Mouse (Mus musculus): ENCODE measurements at regions not wholly inside any gene's neighbourhood (a gene's known extent, or its start where the extent isn't known, plus 50 kb on each side); places are given as distances from the start of the nearest gene placed in this dataset.
A peak's percentile ranks its signal among the peaks of the same experiment; 100 is the strongest.

DNA sequence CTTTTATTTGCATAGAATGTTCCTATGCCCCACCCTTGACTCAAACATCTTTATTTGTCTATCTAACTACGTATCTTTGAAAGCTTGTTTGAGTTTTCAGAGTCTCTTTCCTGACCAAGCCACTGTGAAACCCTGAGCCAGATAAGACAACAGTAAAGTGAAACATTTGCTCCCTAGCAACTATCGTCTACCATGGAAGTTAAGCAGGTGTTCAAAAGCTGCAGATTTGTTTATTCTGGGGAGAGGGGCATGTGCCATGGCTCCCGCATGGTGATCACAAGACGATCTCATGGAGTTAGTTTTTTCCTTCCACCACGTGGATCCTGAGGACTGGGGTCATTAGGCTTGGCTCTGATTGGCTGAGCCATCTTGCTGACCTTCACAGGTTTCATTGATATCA lies 55.5 kb downstream of the Gm9972 start:
- DNase-seq, result no peak

DNA sequence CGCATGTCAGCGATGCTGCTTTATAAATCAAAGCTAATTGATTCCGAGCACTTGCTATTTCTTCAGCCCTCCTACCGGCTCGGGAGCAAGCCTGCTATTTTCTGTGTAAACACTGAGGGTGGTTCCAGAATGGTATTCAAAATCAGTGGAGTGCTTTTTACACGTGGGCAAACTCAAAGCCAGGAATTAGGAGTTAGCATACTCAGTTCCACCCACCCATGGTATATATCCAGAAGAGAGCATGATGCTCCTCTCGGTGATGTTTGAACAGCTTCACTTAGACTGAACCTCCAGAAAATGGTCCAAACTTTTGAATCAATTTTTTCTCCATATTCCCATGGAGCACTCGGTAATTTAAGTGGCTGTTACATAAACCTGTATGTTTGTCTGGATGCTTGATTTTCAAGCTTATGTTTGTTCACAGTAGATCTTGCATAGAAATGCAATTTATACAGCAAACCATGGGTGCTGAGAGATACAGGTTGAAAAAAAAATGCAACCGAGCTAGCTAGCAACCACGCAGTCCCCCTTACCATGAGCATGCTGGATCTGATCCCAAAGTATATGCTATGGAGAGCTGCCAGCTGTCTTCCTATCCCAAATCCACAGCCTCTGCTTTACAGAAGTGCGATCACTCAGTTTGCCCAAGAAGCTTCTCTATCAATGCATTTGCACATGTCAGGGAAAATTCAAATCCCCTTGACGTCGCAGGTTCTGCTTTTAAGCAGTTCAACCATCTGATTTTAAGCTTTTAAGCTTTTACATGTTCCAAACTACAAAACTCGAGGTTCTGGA lies 56.8 kb downstream of the Gm9972 start:
- peak; percentile 55 for DNase-seq

DNA sequence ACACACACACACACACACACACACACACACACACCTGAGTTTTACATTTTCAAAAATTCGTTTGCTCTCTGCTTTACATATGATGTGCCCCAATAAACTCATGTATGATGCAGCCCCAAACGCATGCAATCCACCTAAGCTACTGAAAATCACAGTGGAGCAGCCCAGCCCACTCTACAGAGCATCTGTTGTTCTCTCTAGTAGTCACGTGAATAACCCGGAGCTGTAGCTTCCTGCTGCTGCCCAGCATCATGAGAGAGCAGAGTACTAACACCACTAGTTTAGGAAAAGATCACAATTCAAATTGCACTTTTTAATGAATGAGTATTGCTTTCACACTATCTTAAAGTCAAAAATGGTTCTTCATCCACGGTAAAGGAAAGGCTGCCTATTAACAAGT lies 56.7 kb upstream of the Atp10b start:
- DNase-seq, result no peak

DNA sequence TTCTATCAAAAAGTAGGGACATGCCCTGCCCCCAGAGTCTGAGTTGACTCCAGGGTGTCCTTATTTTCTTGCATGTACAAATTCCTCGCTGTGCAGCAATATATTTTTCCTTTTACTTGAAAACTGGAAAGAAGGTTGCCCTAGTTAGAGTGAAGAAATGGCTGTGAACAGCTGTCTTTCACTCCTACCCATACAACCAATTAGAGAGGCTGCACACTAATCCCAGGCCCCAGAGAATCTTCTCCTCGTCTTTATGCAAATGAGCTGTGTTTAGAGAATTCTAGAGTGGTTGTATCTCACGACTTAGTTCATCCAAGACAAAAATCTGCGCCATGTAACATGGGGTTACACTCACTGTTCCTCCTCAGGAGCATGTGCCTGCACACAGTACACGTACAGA lies 53.7 kb upstream of the Atp10b start:
- DNase-seq, result peak; percentile 39

DNA sequence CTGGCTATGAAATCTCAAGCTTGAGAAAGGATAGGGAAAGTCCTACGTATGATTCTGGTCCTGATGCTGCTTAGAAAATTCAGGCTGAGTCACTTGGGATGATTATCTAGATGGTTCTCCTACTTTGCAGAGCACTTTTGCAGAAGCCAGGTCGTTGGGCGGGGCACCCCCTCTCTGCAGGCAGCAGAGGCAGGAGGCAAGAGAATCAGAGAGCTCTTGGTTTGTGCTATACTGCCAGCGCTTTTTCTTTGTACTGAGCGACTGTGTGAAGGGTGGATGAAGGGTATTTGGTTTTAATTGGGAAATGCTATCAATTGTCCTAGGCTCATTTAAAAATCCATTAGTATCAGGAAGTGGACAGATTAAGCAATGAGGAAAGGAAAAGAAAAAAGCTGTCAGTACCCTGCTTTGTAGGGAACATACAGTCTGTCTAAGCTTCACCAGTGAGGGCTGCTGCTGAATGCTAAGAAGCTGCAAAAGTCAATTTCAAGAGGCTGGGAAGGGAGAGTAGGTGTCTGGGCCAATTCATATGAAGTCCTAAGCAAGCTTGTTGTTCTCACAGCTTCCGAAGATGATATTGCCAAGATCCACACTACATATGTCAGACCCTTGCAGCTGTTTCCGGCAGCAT lies 50.8 kb upstream of the Atp10b start:
- peak; percentile 66 for DNase-seq

Data from right cerebral cortex, adult 18-20 months (tissue).